Mouse (Mus musculus) heart, embryonic 12.5 days (tissue): ENCODE measurements around the gene Arhgap35. TPM values are rescaled to one million over a fixed set of nuclear protein-coding genes. Genes with fewer than 3 reads are reported as not detected.

Experiments used
- polyA plus RNA-seq: library from polyadenylated mRNA; unstranded; fragments of >200 nt; fragmentation: Nextera tagmentation; extraction: Ambion mirVana; gene quantifications from 2 replicates; pipeline ENCODE4 v1.2.1, GENCODE M21; 2016

Arhgap35 gene
- polyA plus RNA-seq, 1 experiment from 2014 or later, result 20.3 TPM

Other genes starting within 250 kb of the Arhgap35 start
- 232 and 254 TPM in 2 replicates for gene Sae1, start 227.2 kb downstream of the Arhgap35 start, polyA plus RNA-seq
- 14.3 and 14.9 TPM in 2 replicates for gene Zc3h4, start 214.1 kb downstream of the Arhgap35 start, polyA plus RNA-seq
- 79.0 and 83.6 TPM in 2 replicates for gene Tmem160, start 162.2 kb downstream of the Arhgap35 start, polyA plus RNA-seq
- 0.22 and 0.31 TPM in 2 replicates for gene Npas1, start 137.3 kb downstream of the Arhgap35 start, polyA plus RNA-seq
- 0.45 TPM in 2 replicates for gene Ceacam15, start 60.7 kb upstream of the Arhgap35 start, polyA plus RNA-seq
- not detected in 2 replicates for gene Ceacam9, start 106.9 kb upstream of the Arhgap35 start, polyA plus RNA-seq
- 208 and 210 TPM in 2 replicates for gene Ap2s1, start 123.4 kb upstream of the Arhgap35 start, polyA plus RNA-seq
- 50.8 and 52.0 TPM in 2 replicates for gene Slc1a5, start 166.3 kb upstream of the Arhgap35 start, polyA plus RNA-seq
- 97.4 and 103 TPM in 2 replicates for gene Strn4, start 200.9 kb upstream of the Arhgap35 start, polyA plus RNA-seq
- 37.6 and 37.8 TPM in 2 replicates for gene Fkrp, start 201.7 kb upstream of the Arhgap35 start, polyA plus RNA-seq
- 10.8 and 11.8 TPM in 2 replicates for gene Prkd2, start 227.9 kb upstream of the Arhgap35 start, polyA plus RNA-seq